Mouse (Mus musculus): Measurements from ENCODE around the gene 4933430I17Rik. TPM values are rescaled to one million over a fixed set of nuclear protein-coding genes. Genes with fewer than 3 reads are reported as not detected.

The 4933430I17Rik gene
- polyA plus RNA-seq, 1 experiment, result 0.13 TPM

- H3K4me3 ChIP-seq (ENCODE audit: insufficient read depth, poor library complexity, severe bottlenecking), result no peak overlapping the region
- peaks cover 24% of the 10 kb centered on the region for H3K27me3 ChIP-seq (ENCODE audit: control insufficient read depth, insufficient read depth, insufficient read length)
- TF ChIP-seq USF1 (IDR thresholded peaks at IDR 0.05; ENCODE audit: low read depth) (no peak), MAX (IDR thresholded peaks at IDR 0.05) (no peak), CTCF (IDR thresholded peaks at IDR 0.05; ENCODE audit: control insufficient read depth, insufficient read depth, insufficient read length) (no peak), MYOG (IDR thresholded peaks at IDR 0.05; ENCODE audit: control insufficient read depth, extremely low read depth, insufficient read length) (no peak), CEBPB (IDR thresholded peaks at IDR 0.05; ENCODE audit: low read depth) (no peak), FOSL1 (IDR thresholded peaks at IDR 0.05; ENCODE audit: insufficient read depth, low read length, poor library complexity, severe bottlenecking) (no peak), MYOD1 (IDR thresholded peaks at IDR 0.05; ENCODE audit: control insufficient read depth, insufficient read length, low read depth) (no peak)
Measured at GRCm38 (mm10) chr4:62568359-62568758, 43.2 kb downstream of the 4933430I17Rik start.

GRCm38 (mm10) chr4:62569603-62570002, 44.4 kb downstream of the 4933430I17Rik start:
- Histone ChIP-seq H3K79me2 (ENCODE audit: control insufficient read depth, insufficient read depth) (no peaks in the 10 kb centered on the region), H3K27me3 (ENCODE audit: control insufficient read depth, insufficient read depth, insufficient read length) (peaks cover 24% of the 10 kb centered on the region), H3K79me3 (ENCODE audit: low read depth) (no peaks in the 10 kb centered on the region), H3K4me3 (ENCODE audit: insufficient read depth, poor library complexity, severe bottlenecking) (no peak overlapping the region), H3K36me3 (ENCODE audit: control insufficient read depth, insufficient read depth) (no peaks in the 10 kb centered on the region), H3ac (ENCODE audit: control insufficient read depth, insufficient read length, low read depth) (no peak overlapping the region)
- TF ChIP-seq USF1 (IDR thresholded peaks at IDR 0.05; ENCODE audit: low read depth) (no peak), MYOD1 (IDR thresholded peaks at IDR 0.05; ENCODE audit: control insufficient read depth, insufficient read length, low read depth) (no peak), FOSL1 (IDR thresholded peaks at IDR 0.05; ENCODE audit: insufficient read depth, low read length, poor library complexity, severe bottlenecking) (no peak), CEBPB (IDR thresholded peaks at IDR 0.05; ENCODE audit: low read depth) (no peak), MYOG (IDR thresholded peaks at IDR 0.05; ENCODE audit: control insufficient read depth, extremely low read depth, insufficient read length) (no peak), CTCF (IDR thresholded peaks at IDR 0.05; ENCODE audit: control insufficient read depth, insufficient read depth, insufficient read length) (no peak), MAX (IDR thresholded peaks at IDR 0.05) (no peak)

More at GRCm38 (mm10) chr4:62568359-62568758, 43.2 kb downstream of the 4933430I17Rik start:
- no peak overlapping the region for H3ac ChIP-seq (ENCODE audit: control insufficient read depth, insufficient read length, low read depth)
- no peaks in the 10 kb centered on the region for H3K79me3 ChIP-seq (ENCODE audit: low read depth)
- H3K36me3 ChIP-seq (ENCODE audit: control insufficient read depth, insufficient read depth), result no peaks in the 10 kb centered on the region
- no peaks in the 10 kb centered on the region for H3K79me2 ChIP-seq (ENCODE audit: control insufficient read depth, insufficient read depth)

GRCm38 (mm10) chr4:62570029-62570428, 44.9 kb downstream of the 4933430I17Rik start:
- no peaks in the 10 kb centered on the region for H3K79me3 ChIP-seq (ENCODE audit: low read depth)
- no peaks in the 10 kb centered on the region for H3K79me2 ChIP-seq (ENCODE audit: control insufficient read depth, insufficient read depth)
- H3K36me3 ChIP-seq (ENCODE audit: control insufficient read depth, insufficient read depth), result no peaks in the 10 kb centered on the region
- no peak overlapping the region for H3K4me3 ChIP-seq (ENCODE audit: insufficient read depth, poor library complexity, severe bottlenecking)
- no peak overlapping the region for H3ac ChIP-seq (ENCODE audit: control insufficient read depth, insufficient read length, low read depth)
- TF ChIP-seq FOSL1 (IDR thresholded peaks at IDR 0.05; ENCODE audit: insufficient read depth, low read length, poor library complexity, severe bottlenecking), result no peak
- no peak for TF ChIP-seq USF1 (IDR thresholded peaks at IDR 0.05; ENCODE audit: low read depth)
- no peak for TF ChIP-seq CEBPB (IDR thresholded peaks at IDR 0.05; ENCODE audit: low read depth)
- no peak for TF ChIP-seq MYOG (IDR thresholded peaks at IDR 0.05; ENCODE audit: control insufficient read depth, extremely low read depth, insufficient read length)
- no peak for TF ChIP-seq MYOD1 (IDR thresholded peaks at IDR 0.05; ENCODE audit: control insufficient read depth, insufficient read length, low read depth)
- peaks cover 23% of the 10 kb centered on the region for H3K27me3 ChIP-seq (ENCODE audit: control insufficient read depth, insufficient read depth, insufficient read length)

DNA sequence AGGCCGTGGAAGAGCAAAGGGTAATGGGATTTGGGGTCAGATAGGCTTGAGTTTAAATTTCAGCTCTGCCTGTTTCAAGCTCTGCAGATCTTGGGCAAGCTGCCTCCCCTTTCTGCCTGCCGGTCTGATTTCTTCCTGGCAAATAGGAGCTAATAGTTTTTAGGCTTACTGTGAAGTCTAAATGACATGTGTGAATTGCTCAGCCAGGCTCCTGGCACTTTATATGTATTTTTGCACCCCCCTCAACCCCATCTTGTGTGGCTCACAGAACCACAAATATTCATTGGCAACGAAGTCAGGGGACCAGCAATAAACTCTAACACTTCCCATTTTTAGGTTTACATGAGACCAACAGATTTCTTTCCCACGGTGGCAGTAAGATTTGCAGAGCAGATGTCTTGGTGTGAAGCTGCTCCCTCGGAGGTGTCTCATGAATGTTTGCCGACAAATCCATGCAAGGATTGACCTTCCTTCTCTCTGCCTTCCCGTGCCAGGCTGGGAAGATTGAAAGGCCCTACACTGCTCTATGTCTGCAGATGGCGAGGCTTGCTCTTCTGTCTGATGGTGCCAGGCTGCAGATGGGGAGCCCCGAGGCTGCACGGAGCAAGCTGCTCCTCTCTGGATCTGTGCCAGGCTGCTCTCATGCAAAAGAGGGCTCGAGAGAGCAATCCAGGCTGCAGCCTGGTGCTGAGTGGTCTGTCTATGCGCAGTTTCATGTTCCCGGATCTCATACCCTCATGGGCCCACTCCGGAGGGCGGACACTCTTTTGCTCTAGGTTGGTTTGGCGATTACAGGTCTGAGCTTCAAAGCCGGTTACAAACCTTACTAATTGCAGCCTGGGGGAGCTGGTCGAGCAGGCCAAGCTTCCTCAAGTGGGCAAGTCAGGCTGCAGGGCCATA, 57.4 kb downstream of the 4933430I17Rik start:
- Histone ChIP-seq H3K36me3 (ENCODE audit: control insufficient read depth, insufficient read depth) (no peaks in the 10 kb centered on the region), H3K4me3 (ENCODE audit: insufficient read depth, poor library complexity, severe bottlenecking) (no peak overlapping the region), H3K79me3 (ENCODE audit: low read depth) (no peaks in the 10 kb centered on the region), H3ac (ENCODE audit: control insufficient read depth, insufficient read length, low read depth) (no peak overlapping the region), H3K79me2 (ENCODE audit: control insufficient read depth, insufficient read depth) (no peaks in the 10 kb centered on the region), H3K27me3 (ENCODE audit: control insufficient read depth, insufficient read depth, insufficient read length) (peaks cover 51% of the 10 kb centered on the region)
- TF ChIP-seq USF1 (IDR thresholded peaks at IDR 0.05; ENCODE audit: low read depth) (no peak), CEBPB (IDR thresholded peaks at IDR 0.05; ENCODE audit: low read depth) (no peak), MAX (IDR thresholded peaks at IDR 0.05) (no peak), MYOD1 (IDR thresholded peaks at IDR 0.05; ENCODE audit: control insufficient read depth, insufficient read length, low read depth) (no peak), FOSL1 (IDR thresholded peaks at IDR 0.05; ENCODE audit: insufficient read depth, low read length, poor library complexity, severe bottlenecking) (no peak), MYOG (IDR thresholded peaks at IDR 0.05; ENCODE audit: control insufficient read depth, extremely low read depth, insufficient read length) (no peak), CTCF (IDR thresholded peaks at IDR 0.05; ENCODE audit: control insufficient read depth, insufficient read depth, insufficient read length) (no peak)

GRCm38 (mm10) chr4:62583265-62584092, 58.3 kb downstream of the 4933430I17Rik start:
- Histone ChIP-seq H3K79me3 (ENCODE audit: low read depth) (no peaks in the 10 kb centered on the region), H3K4me3 (ENCODE audit: insufficient read depth, poor library complexity, severe bottlenecking) (no peak overlapping the region), H3K79me2 (ENCODE audit: control insufficient read depth, insufficient read depth) (no peaks in the 10 kb centered on the region), H3K36me3 (ENCODE audit: control insufficient read depth, insufficient read depth) (no peaks in the 10 kb centered on the region), H3K27me3 (ENCODE audit: control insufficient read depth, insufficient read depth, insufficient read length) (peaks cover 59% of the 10 kb centered on the region), H3ac (ENCODE audit: control insufficient read depth, insufficient read length, low read depth) (no peak overlapping the region)
- TF ChIP-seq MAX (IDR thresholded peaks at IDR 0.05), result no peak
- no peak for TF ChIP-seq FOSL1 (IDR thresholded peaks at IDR 0.05; ENCODE audit: insufficient read depth, low read length, poor library complexity, severe bottlenecking)
- TF ChIP-seq MYOD1 (IDR thresholded peaks at IDR 0.05; ENCODE audit: control insufficient read depth, insufficient read length, low read depth), result no peak
- TF ChIP-seq CTCF (IDR thresholded peaks at IDR 0.05; ENCODE audit: control insufficient read depth, insufficient read depth, insufficient read length), result no peak
- TF ChIP-seq USF1 (IDR thresholded peaks at IDR 0.05; ENCODE audit: low read depth), result no peak
- no peak for TF ChIP-seq CEBPB (IDR thresholded peaks at IDR 0.05; ENCODE audit: low read depth)
- TF ChIP-seq MYOG (IDR thresholded peaks at IDR 0.05; ENCODE audit: control insufficient read depth, extremely low read depth, insufficient read length), result no peak
